In the genomic region with DNA sequence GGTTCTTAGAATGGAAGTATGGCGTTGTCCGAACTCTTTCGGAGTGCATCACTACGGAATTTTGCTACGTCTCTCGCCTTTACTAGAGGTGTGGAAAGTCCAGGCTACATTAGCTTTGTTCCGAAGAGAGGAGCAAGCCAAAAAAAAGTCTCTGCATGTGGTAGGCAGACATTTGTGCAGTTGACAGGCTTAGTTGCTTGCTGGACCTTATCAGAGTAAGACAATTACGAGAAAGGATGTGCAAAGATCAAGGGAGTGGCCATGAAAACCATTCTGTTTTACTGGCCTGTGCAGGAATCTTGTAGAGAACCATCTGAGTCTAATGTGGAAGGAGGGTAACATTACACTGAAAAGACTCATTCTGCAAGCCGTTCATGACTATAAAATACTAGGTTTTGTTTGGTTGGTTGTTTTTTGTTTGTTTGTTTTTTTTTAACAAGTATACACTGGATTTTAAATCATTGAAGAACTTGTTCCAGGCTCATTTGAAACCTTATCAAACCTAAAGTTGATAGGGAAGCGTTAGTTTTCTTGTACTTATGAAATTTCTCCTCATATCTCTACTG, we compare ENCODE assay signal across 8 mouse cellular contexts. TPM values are rescaled to one million over a fixed set of nuclear protein-coding genes. Genes with fewer than 3 reads are reported as not detected.
DNase-seq lines count a peak whose midpoint lies in the region; ATAC-seq and TF ChIP-seq lines count a peak whose summit lies in the region.

No protein-coding gene starts in this region.

- peak overlapping the region; percentile 97 for H3K9ac ChIP-seq in heart, adult 2 months (ENCODE audit: low read depth, low read length)
- peak overlapping the region; percentile 90 for H3K9ac ChIP-seq in liver, embryonic 14.5 days (replicated peaks)

- no peak for TF ChIP-seq CTCF in heart, adult 2 months (IDR thresholded peaks at IDR 0.05)
- no peak for TF ChIP-seq CTCF in C2C12 (IDR thresholded peaks at IDR 0.05; ENCODE audit: control insufficient read depth, insufficient read depth, insufficient read length)
- no peak for TF ChIP-seq CTCF in liver, embryonic 14.5 days (IDR thresholded peaks at IDR 0.05; ENCODE audit: low read depth)

- H3K4me3 ChIP-seq in heart, adult 2 months, result peak overlapping the region; percentile 74
- H3K4me3 ChIP-seq in C2C12 (ENCODE audit: insufficient read depth, poor library complexity, severe bottlenecking), result peak overlapping the region; percentile 92
- H3K4me3 ChIP-seq in forebrain, embryonic 10.5 days, result peak overlapping the region; percentile 99
- peak overlapping the region; percentile 68 to 89 for H3K4me3 ChIP-seq in liver, embryonic 14.5 days (ENCODE audit: insufficient read depth in 1 of 2, low read depth in 2 of 2, low read length in 2 of 2)

- H3K4me1 ChIP-seq in heart, adult 2 months (ENCODE audit: control insufficient read depth, insufficient read depth, low read length), result peaks cover 3% of the 10 kb centered on the region
- peaks cover 20% of the 10 kb centered on the region for H3K4me1 ChIP-seq in forebrain, embryonic 10.5 days
- peaks cover 4 to 16% of the 10 kb centered on the region in 2 experiments; a peak in 3 of 4 replicates for H3K4me1 ChIP-seq in liver, embryonic 14.5 days (replicated peaks; ENCODE audit: control insufficient read depth in 2 of 2, insufficient read depth in 2 of 2, low read length in 1 of 2)

- H3K79me2 ChIP-seq in heart, adult 2 months (replicated peaks; ENCODE audit: control insufficient read depth, insufficient read depth, low read length), result peaks cover 14% of the 10 kb centered on the region
- peaks cover 85% of the 10 kb centered on the region for H3K79me2 ChIP-seq in C2C12 (ENCODE audit: control insufficient read depth, insufficient read depth)

- no peaks in the 10 kb centered on the region for H3K9me3 ChIP-seq in forebrain, embryonic 10.5 days
- H3K9me3 ChIP-seq in liver, embryonic 14.5 days (ENCODE audit: control insufficient read depth, low read length), result no peaks in the 10 kb centered on the region

- H3K79me3 ChIP-seq in C2C12 (ENCODE audit: low read depth), result peaks cover 56% of the 10 kb centered on the region

- peak overlapping the region; percentile 93 for H3K4me2 ChIP-seq in liver, embryonic 14.5 days (ENCODE audit: low read depth)

- H3ac ChIP-seq in C2C12 (ENCODE audit: control insufficient read depth, insufficient read length, low read depth), result peak overlapping the region; percentile 69

- peaks cover 13% of the 10 kb centered on the region for H3K36me3 ChIP-seq in heart, adult 2 months (ENCODE audit: control insufficient read depth, insufficient read depth, low read length)
- peaks cover 19% of the 10 kb centered on the region for H3K36me3 ChIP-seq in C2C12 (ENCODE audit: control insufficient read depth, insufficient read depth)
- H3K36me3 ChIP-seq in forebrain, embryonic 10.5 days (replicated peaks), result no peaks in the 10 kb centered on the region
- no peaks in the 10 kb centered on the region for H3K36me3 ChIP-seq in liver, embryonic 14.5 days (replicated peaks; ENCODE audit: control insufficient read depth, insufficient read depth, low read depth)

- H3K27ac ChIP-seq in heart, adult 2 months, result peak overlapping the region; percentile 92
- peak overlapping the region; percentile 93; the same call in 1 of the 2 replicates for H3K27ac ChIP-seq in forebrain, embryonic 10.5 days
- peak overlapping the region; percentile 63 for H3K27ac ChIP-seq in liver, embryonic 14.5 days

- intact Hi-C loops in heart, adult 2 months (cut with DNase I), result loop anchor here (5.0 to 10.0 kb wide), 3 partner anchors 105 to 352 kb away; partner anchors contain the start of genes Ankfy1, Mybbp1a and Ube2g1

- WGBS in heart, adult 2 months, result 8% methylated on average over 10 of the region's 10 CpGs
- WGBS in forebrain, embryonic 10.5 days, result 21% methylated on average over 10 of the region's 10 CpGs
- 4% methylated on average over 10 of the region's 10 CpGs for WGBS in liver, embryonic 14.5 days (ENCODE audit: insufficient replicate concordance)

- no peak for DNase-seq in heart, adult 2 months
- no peak for DNase-seq in heart, postnatal 4 days
- DNase-seq in forebrain, embryonic 10.5 days (ENCODE audit: extremely low spot score, low spot score), result no peak
- peak in 1 of 3 experiments; percentile 15 for DNase-seq in liver, embryonic 14.5 days (ENCODE audit: low read depth in 3 of 3, low spot score in 3 of 3)
- DNase-seq in adrenal gland, adult 2 months, result no peak
- DNase-seq in thymus, postnatal 10 days (ENCODE audit: low spot score in 2 of 2), result no peak

- TF ChIP-seq EP300 in heart, adult 2 months (IDR thresholded peaks at IDR 0.05; ENCODE audit: insufficient read depth, low read depth, low read length), result no peak
- no peak for TF ChIP-seq EP300 in liver, embryonic 14.5 days (IDR thresholded peaks at IDR 0.05; ENCODE audit: low read depth)

- H3K27me3 ChIP-seq in heart, adult 2 months (ENCODE audit: control insufficient read depth, insufficient read depth, low read length), result no peaks in the 10 kb centered on the region
- no peaks in the 10 kb centered on the region for H3K27me3 ChIP-seq in C2C12 (ENCODE audit: control insufficient read depth, insufficient read depth, insufficient read length)
- no peaks in the 10 kb centered on the region for H3K27me3 ChIP-seq in forebrain, embryonic 10.5 days (ENCODE audit: poor library complexity, severe bottlenecking)
- H3K27me3 ChIP-seq in liver, embryonic 14.5 days (ENCODE audit: control insufficient read depth, insufficient read depth, low read length), result no peaks in the 10 kb centered on the region

- ATAC-seq in liver, embryonic 14.5 days (ENCODE audit: insufficient read depth), result no peak
- no peak for ATAC-seq in megakaryocyte progenitor cell, adult 5-6 weeks (replicated peaks; ENCODE audit: poor library complexity)

- TF ChIP-seq POLR2A in heart, adult 2 months (IDR thresholded peaks at IDR 0.05; ENCODE audit: insufficient read depth, low read depth, low read length), result no peak

TF ChIP-seq in C2C12, 6 proteins besides CTCF, POLR2A, EP300 and RAD21:
- no peak for TF ChIP-seq MYOG (IDR thresholded peaks at IDR 0.05; ENCODE audit: control insufficient read depth, extremely low read depth, insufficient read length)
- no peak for TF ChIP-seq USF1 (IDR thresholded peaks at IDR 0.05; ENCODE audit: low read depth)
- no peak for TF ChIP-seq MAX (IDR thresholded peaks at IDR 0.05)
- TF ChIP-seq CEBPB (IDR thresholded peaks at IDR 0.05; ENCODE audit: low read depth), result no peak
- TF ChIP-seq MYOD1 (IDR thresholded peaks at IDR 0.05; ENCODE audit: control insufficient read depth, insufficient read length, low read depth), result no peak
- TF ChIP-seq FOSL1 (IDR thresholded peaks at IDR 0.05; ENCODE audit: insufficient read depth, low read length, poor library complexity, severe bottlenecking), result no peak

RNA-seq across cellular contexts. Expression of gene Zzef1, which starts 0.8 kb away (rescaled TPM):
- 10 to 100 TPM; 17.4 to 17.5 TPM for total RNA-seq in heart, adult 2 months (2021)
- polyA plus RNA-seq in heart, adult 2 months (2012; rRNA removed), result 14.1 and 18.6 TPM in 2 replicates
- 10 to 100 TPM; 28.9 to 29.6 TPM for total RNA-seq in heart, postnatal 4 days (2021)
- polyA plus RNA-seq in C2C12 (2012; fragmentation: generic; extraction: Trizol), result 10.7 TPM
- polyA plus RNA-seq in forebrain, embryonic 10.5 days (2016; fragmentation: Nextera tagmentation; extraction: Ambion mirVana), result 6.2 and 7.5 TPM in 2 replicates
- polyA plus RNA-seq in liver, embryonic 14.5 days (2012; rRNA removed), result 5.1 TPM in 2 replicates
- polyA plus RNA-seq in liver, embryonic 14.5 days (2014; fragmentation: Nextera tagmentation; extraction: Ambion mirVana), result 4.4 and 4.9 TPM in 2 replicates
- 10 to 100 TPM; 31.5 to 32.7 TPM for total RNA-seq in adrenal gland, adult 2 months (2021)
- polyA plus RNA-seq in adrenal gland, adult 2 months (2012; rRNA removed), result 19.5 and 23.6 TPM in 2 replicates
- 18.2 and 24.5 TPM in 2 replicates for total RNA-seq in megakaryocyte progenitor cell, adult 5-6 weeks (2015)
- 18.1 and 25.2 TPM in 2 replicates for total RNA-seq in megakaryocyte progenitor cell, adult 5-6 weeks (2017)

RNA-seq across cellular contexts. Expression of gene Cyb5d2, which starts 0.9 kb away (rescaled TPM):
- 10 to 100 TPM; 19.6 to 23.1 TPM for total RNA-seq in heart, adult 2 months (2021)
- polyA plus RNA-seq in heart, adult 2 months (2012; rRNA removed), result 10.7 and 16.7 TPM in 2 replicates
- 1 to 10 TPM; 6.7 to 7.3 TPM for total RNA-seq in heart, postnatal 4 days (2021)
- 5.5 TPM for polyA plus RNA-seq in C2C12 (2012; fragmentation: generic; extraction: Trizol)
- 4.7 and 4.9 TPM in 2 replicates for polyA plus RNA-seq in forebrain, embryonic 10.5 days (2016; fragmentation: Nextera tagmentation; extraction: Ambion mirVana)
- polyA plus RNA-seq in liver, embryonic 14.5 days (2012; rRNA removed), result 1.7 and 2.0 TPM in 2 replicates
- polyA plus RNA-seq in liver, embryonic 14.5 days (2014; fragmentation: Nextera tagmentation; extraction: Ambion mirVana), result 1.7 and 2.8 TPM in 2 replicates
- 10 to 100 TPM; 21.3 to 22.9 TPM for total RNA-seq in adrenal gland, adult 2 months (2021)
- 7.8 and 8.5 TPM in 2 replicates for polyA plus RNA-seq in adrenal gland, adult 2 months (2012; rRNA removed)
- total RNA-seq in megakaryocyte progenitor cell, adult 5-6 weeks (2015), result 4.2 and 4.3 TPM in 2 replicates
- total RNA-seq in megakaryocyte progenitor cell, adult 5-6 weeks (2017), result 3.7 and 4.9 TPM in 2 replicates
